Mouse (Mus musculus): ENCODE results near the gene Cdpf1.

The Cdpf1 gene

GRCm38 (mm10) chr15:85811535-85812277 lies at the start of gene Cdpf1:
Cdpf1 (minus strand) TSS chr15:85811697.
- peak; percentile 98 for DNase-seq (ENCODE audit: low spot score in 2 of 2)

DNA sequence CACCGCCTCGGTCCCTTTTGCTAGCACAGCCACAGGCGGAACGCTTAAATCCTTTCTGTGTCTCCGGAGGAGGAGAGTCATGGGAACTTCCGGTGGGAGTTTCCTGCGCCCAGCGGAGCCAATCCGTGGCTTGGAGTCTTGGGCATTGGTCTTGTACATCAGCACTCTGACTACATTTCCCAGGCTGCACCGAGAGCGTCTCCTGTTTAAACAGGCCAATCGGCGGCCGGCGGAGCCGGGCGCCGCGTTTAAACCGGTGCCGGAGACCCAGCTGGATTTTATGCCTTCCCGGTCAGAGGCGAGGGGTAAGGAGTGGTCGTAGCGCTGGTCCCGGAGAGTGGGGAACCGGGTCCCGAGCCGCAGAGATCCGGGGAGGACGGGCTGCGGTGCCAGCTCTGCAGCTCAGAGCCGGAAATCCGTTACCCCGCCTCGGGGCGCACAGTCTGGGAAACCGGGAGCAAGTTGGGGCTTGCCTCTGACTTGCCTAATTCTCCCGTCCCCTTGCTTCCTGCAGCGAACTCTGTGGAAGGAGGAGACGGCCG lies 48.1 kb upstream of the Cdpf1 start, which contains the start of gene Gtse1:
Gene Gtse1 (plus strand): TSS at position 256 of the 542 bp plus-strand sequence.
- DNase-seq (ENCODE audit: low spot score in 2 of 2) = peak; percentile 82 to 90

GRCm38 (mm10) chr15:85858980-85859489 lies 47.5 kb upstream of the Cdpf1 start:
- no peak for DNase-seq (ENCODE audit: low spot score in 2 of 2)

DNA sequence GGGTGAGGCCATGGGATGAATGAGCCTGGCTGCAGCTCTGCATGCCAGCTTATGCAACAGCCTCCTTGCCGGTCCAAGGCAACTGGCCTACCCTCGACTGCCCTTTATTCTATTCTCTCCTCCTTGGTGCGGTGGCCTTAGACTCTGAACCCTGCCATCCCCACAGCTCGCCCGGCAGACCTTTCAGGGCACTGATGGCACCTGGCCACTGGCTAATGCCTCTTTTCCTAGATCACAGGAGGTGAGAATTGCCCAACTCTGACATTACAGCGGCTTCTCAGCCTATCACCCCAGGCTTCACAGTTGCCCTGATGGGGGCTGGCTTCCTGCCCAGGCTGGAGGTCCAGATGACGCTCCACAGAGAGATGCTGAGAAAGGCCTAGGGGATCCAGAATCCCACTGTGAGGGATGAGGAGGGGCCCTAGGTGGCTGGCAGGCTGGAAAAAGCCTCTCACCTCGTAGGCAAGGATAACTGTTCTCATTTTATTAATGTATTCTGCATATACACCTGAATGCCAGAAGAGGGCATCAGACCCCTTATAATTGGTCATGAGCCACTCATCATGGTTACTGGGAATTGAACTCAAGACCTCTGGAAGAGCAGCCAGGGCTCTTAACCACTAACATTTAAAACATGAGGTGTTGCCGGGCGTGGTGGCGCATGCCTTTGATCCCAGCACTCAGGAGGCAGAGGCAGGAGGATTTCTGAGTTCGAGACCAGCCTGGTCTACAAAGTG lies 40.3 kb upstream of the Cdpf1 start:
- DNase-seq (ENCODE audit: low spot score in 2 of 2) = no peak

GRCm38 (mm10) chr15:85845071-85845470 lies 33.6 kb upstream of the Cdpf1 start:
- no peak for DNase-seq (ENCODE audit: low spot score in 2 of 2)

DNA sequence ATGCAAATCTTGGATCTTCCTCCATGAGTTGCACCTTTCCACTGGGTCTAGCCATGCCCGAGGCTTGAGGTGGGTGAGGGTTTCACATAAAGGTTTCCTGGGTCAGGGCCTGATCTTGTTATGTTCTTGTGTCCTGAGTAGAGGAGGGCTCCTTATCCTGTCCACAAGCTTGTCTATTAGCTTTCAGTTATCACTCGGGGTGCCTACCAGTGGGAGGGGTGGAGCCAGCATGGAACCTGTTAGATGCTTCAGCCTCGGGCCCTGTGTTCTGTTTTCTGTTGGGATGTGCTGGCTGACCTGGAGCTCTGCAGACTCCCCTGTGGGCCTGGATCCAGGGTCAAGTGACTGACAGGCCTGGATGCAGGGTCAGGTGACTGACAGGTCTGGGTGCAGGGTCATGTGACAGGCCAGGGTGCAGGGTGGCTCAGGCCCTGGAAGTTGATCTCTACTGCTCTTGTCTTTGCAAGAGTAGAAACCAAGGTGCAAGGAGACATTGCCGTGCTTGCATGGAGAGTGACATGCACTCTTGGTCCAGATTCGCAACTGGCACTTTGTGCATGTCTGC lies 30.4 kb upstream of the Cdpf1 start:
- DNase-seq (ENCODE audit: low spot score in 2 of 2) = no peak

- peak in 1 of 2 experiments; percentile 27 for DNase-seq (ENCODE audit: low spot score in 2 of 2)
Measured at GRCm38 (mm10) chr15:85840983-85841382, 29.5 kb upstream of the Cdpf1 start.

GRCm38 (mm10) chr15:85836887-85837286 lies 25.4 kb upstream of the Cdpf1 start:
- DNase-seq (ENCODE audit: low spot score in 2 of 2) = no peak

DNA sequence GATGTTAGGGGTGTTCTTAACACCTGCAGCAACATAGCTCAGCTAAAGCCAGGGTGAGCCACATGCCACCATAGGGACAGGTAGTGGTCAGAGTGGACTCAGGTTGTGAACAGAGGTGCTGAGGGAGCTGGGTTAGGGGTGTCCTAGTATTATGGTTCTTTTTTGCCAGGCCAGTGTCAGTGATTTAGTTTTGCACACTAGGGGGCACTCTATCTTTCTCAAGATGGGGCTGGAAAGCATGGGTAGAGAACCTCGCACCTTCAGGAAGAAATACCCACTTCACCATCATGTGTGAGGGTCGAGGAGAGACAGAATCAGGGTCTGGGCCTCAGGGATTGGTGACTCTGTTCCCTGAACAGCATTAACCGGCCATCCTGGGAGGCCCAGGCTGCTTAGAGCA lies 23.8 kb upstream of the Cdpf1 start:
- no peak for DNase-seq (ENCODE audit: low spot score in 2 of 2)

DNA sequence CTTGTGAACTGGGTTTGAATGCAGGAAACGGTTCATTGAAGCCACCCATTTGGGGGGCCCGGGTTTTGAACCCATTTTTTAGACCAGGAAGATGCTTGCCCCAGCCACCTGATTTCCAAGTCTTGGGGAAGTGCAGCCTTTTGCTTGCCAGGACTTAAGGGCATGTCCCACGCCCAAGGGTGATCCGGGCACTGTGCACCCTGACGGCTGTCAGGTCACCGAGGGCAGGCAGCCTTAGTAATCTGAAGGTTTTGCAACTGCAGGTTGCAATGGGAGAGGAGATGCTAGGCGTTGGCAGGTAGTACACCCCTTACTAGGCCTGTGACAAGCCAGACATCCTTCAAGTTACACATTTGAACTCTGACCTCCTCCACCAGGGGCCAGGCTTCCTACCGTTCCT lies 21.1 kb upstream of the Cdpf1 start:
- DNase-seq (ENCODE audit: low spot score in 2 of 2) = no peak

- DNase-seq (ENCODE audit: low spot score in 2 of 2) = peak; percentile 69 to 73
Measured at GRCm38 (mm10) chr15:85831954-85832590, 20.6 kb upstream of the Cdpf1 start, which contains the start of gene Ttc38. Ttc38 (plus strand) TSS chr15:85832306.

DNA sequence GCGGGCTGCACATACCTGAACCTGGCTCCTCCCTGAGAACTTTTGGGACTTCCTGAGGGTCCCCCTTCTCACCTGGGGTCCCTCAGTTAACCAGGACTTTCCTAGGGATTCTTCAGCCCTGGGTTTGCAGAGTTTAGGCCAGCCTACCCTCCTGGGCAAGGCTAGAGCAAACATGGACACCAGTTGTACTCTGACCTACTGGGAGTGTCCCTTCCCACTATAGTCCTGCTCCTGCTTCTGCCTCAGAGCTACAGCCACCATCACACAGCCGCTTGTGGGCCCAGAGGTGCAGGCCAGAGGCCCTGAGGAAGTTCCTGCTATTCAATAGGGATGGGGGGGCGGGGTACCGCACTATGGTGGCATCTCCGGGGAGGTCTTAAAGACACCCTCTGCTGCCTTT lies 18.0 kb upstream of the Cdpf1 start:
- no peak for DNase-seq (ENCODE audit: low spot score in 2 of 2)

GRCm38 (mm10) chr15:85828071-85828470 lies 16.6 kb upstream of the Cdpf1 start:
- DNase-seq (ENCODE audit: low spot score in 2 of 2) = no peak

GRCm38 (mm10) chr15:85826676-85827075 lies 15.2 kb upstream of the Cdpf1 start:
- DNase-seq (ENCODE audit: low spot score in 2 of 2) = no peak

DNA sequence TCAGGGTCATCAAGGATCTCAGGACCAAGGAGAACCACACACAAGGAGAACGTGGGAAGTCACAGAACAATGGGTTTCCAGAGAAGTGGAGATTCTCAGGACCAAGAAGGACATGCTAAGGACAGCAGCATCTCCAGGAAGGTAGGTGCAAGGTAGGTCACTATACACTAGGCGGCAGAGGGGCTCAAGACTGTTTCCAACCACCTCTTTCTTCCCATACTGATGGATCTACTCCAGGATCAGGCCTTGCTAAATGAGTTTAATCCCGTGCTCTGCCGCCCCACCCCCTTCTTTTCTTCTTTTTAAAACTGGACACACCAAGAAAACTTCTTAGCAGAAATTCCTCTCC lies 10.5 kb upstream of the Cdpf1 start:
- no peak for DNase-seq (ENCODE audit: low spot score in 2 of 2)

DNA sequence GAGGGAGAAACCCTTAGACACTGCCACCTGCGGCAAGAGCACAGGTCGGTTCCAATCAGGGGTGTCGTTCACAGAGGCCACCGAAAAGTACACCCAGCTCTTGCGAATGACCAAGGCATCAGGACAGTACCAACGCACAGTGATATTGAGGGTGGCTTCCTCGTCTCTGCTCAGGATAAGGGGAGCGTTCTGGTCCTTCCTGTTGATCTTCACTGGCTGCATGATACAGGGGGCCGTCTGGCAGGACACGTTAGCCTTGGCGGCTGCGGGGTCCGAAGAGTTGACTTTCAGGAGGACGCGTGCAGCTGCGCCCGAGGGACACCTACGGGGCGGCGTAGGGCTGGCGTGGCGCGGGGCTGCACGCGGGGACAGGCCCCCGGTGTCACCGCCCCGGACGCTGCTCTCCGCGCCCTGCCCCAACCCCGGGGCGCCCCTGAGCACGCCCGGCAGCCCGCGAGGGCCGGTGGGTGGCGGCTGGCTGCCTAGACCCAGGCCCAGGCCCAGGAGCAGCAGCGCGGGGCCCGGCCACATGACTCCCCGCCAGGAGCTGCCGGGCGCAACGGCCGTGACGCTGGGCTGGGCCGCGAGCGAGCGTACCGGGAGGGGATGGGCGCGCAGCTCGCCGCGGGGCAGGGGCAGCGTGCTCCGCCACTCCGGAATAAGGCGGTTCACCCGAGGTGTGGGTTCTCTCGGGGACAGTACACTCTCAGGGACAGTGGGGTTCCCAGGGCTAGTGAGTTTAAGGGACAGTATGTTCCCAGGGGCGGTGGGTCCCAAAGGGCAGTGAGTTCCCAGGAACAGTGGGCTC lies 9.9 kb upstream of the Cdpf1 start, which contains the start of gene Pkdrej:
Gene Pkdrej (minus strand): TSS at position 532 of the 808 bp plus-strand sequence.
- DNase-seq (ENCODE audit: low spot score in 2 of 2) = no peak

- DNase-seq (ENCODE audit: low spot score in 2 of 2) = no peak
Measured at GRCm38 (mm10) chr15:85813428-85813827, 1.9 kb upstream of the Cdpf1 start.

DNA sequence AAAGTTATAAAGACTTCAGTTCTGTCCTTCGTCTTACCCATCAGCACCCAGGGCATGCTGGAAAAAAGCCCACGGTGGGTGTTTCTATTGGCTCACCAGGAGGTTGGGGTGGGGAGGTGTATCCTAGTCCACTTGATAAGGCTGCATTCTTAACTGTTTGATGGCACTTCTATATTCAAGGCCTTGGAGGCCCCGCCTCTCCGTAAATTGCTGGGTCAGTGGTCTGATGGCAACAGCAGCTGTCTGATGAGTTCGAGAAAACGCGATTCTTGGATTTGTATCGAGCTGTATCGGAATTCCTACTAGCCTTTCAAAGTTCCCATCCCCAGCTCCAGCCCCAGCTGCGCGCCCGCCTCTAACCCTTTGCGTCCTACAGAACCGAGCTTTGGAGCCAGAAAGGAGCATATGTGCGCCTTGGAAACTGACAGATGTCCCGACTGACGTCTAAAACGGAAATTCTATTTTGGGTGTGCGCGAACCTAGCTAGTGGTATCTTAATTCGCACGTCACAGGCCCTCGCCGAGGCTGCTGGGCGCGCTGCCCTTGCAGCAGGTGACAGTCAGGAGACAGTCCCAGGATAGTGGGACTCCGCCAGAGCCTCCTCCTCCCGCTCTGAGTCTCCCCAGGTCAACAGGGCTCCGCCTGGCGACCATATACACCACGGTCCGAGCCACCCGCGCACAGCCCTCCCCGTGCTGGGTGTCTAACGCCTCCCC lies 533 bp downstream of the Cdpf1 start:
- DNase-seq (ENCODE audit: low spot score in 2 of 2) = no peak

- no peak for DNase-seq (ENCODE audit: low spot score in 2 of 2)
Measured at GRCm38 (mm10) chr15:85810462-85810805, 1.1 kb downstream of the Cdpf1 start.

GRCm38 (mm10) chr15:85809091-85809490 lies 2.4 kb downstream of the Cdpf1 start:
- DNase-seq (ENCODE audit: low spot score in 2 of 2) = no peak
